Mouse (Mus musculus): Measurements from ENCODE around the gene Kcnh2.

Gene Kcnh2

GRCm38 (mm10) chr5:24319776-24320466 is 31.5 kb downstream of the Kcnh2 start:
- DNase-seq (ENCODE audit: low spot score), result peak; percentile 78

GRCm38 (mm10) chr5:24309223-24309622 is 42.2 kb downstream of the Kcnh2 start:
- DNase-seq (ENCODE audit: low spot score), result no peak

- no peak for DNase-seq (ENCODE audit: low spot score)
Observed at GRCm38 (mm10) chr5:24308621-24309020, 42.8 kb downstream of the Kcnh2 start.

GRCm38 (mm10) chr5:24307118-24307777 is 44.2 kb downstream of the Kcnh2 start:
- peak; percentile 22 for DNase-seq (ENCODE audit: low spot score)

- DNase-seq (ENCODE audit: low spot score), result peak; percentile 18
Observed at GRCm38 (mm10) chr5:24303199-24303598, 48.2 kb downstream of the Kcnh2 start.

- no peak for DNase-seq (ENCODE audit: low spot score)
Observed at GRCm38 (mm10) chr5:24299845-24300589, 51.4 kb downstream of the Kcnh2 start.

GRCm38 (mm10) chr5:24291954-24292353 is 59.5 kb downstream of the Kcnh2 start:
- no peak for DNase-seq (ENCODE audit: low spot score)

GRCm38 (mm10) chr5:24286221-24286970 is 65.0 kb downstream of the Kcnh2 start:
- DNase-seq (ENCODE audit: low spot score), result no peak

GRCm38 (mm10) chr5:24284145-24284544 is 67.3 kb downstream of the Kcnh2 start:
- no peak for DNase-seq (ENCODE audit: low spot score)

GRCm38 (mm10) chr5:24283181-24283580 is 68.2 kb downstream of the Kcnh2 start:
- no peak for DNase-seq (ENCODE audit: low spot score)

GRCm38 (mm10) chr5:24280523-24280922 is 70.9 kb downstream of the Kcnh2 start:
- DNase-seq (ENCODE audit: low spot score), result peak; percentile 51

- no peak for DNase-seq (ENCODE audit: low spot score)
Observed at GRCm38 (mm10) chr5:24279527-24279926, 71.9 kb downstream of the Kcnh2 start.

GRCm38 (mm10) chr5:24278206-24278605 is 73.2 kb downstream of the Kcnh2 start:
- DNase-seq (ENCODE audit: low spot score), result no peak

GRCm38 (mm10) chr5:24273683-24274621 is 77.5 kb downstream of the Kcnh2 start:
- no peak for DNase-seq (ENCODE audit: low spot score)

GRCm38 (mm10) chr5:24270941-24271340 is 80.5 kb downstream of the Kcnh2 start:
- no peak for DNase-seq (ENCODE audit: low spot score)

All from embryo, embryonic 10.5 days (tissue).